Mouse (Mus musculus): ENCODE measurements around the gene Mc1r. TPM values are rescaled to one million over a fixed set of nuclear protein-coding genes. Genes with fewer than 3 reads are reported as not detected.

The Mc1r gene
- polyA plus RNA-seq, 1 experiment from 2014 or later = not detected

GRCm38 (mm10) chr8:123384883-123385540, 21.9 kb upstream of the Mc1r start:
- no peak overlapping the region for H3K9ac ChIP-seq (ENCODE audit: low read length)
- WGBS = 71% methylated on average over 9 of the region's 9 CpGs
- peaks cover 28% of the 10 kb centered on the region for H3K36me3 ChIP-seq (ENCODE audit: control insufficient read depth, insufficient read depth, low read length)
- peak; percentile 26 for DNase-seq (ENCODE audit: low spot score)
- no peaks in the 10 kb centered on the region for H3K4me1 ChIP-seq (ENCODE audit: control insufficient read depth, insufficient read depth, low read length)
- H3K27me3 ChIP-seq (ENCODE audit: control insufficient read depth, insufficient read depth, low read length) = no peaks in the 10 kb centered on the region
- no peak overlapping the region for H3K4me2 ChIP-seq (ENCODE audit: low read depth)
- no peak overlapping the region for H3K27ac ChIP-seq (ENCODE audit: low read depth, low read length)
- no peak for ATAC-seq (ENCODE audit: insufficient read depth, low FRiP score, low TSS enrichment)
- no peak overlapping the region for H3K4me3 ChIP-seq (ENCODE audit: low read depth, low read length)
- H3K9me3 ChIP-seq (ENCODE audit: control insufficient read depth, low read length) = no peaks in the 10 kb centered on the region

- peaks cover 28% of the 10 kb centered on the region for H3K36me3 ChIP-seq (ENCODE audit: control insufficient read depth, insufficient read depth, low read length)
- H3K9me3 ChIP-seq (ENCODE audit: control insufficient read depth, low read length) = no peaks in the 10 kb centered on the region
- ATAC-seq (ENCODE audit: insufficient read depth, low FRiP score, low TSS enrichment) = no peak
- no peaks in the 10 kb centered on the region for H3K4me1 ChIP-seq (ENCODE audit: control insufficient read depth, insufficient read depth, low read length)
- no peak overlapping the region for H3K4me2 ChIP-seq (ENCODE audit: low read depth)
- no peaks in the 10 kb centered on the region for H3K27me3 ChIP-seq (ENCODE audit: control insufficient read depth, insufficient read depth, low read length)
- no peak for DNase-seq (ENCODE audit: low spot score)
- no peak overlapping the region for H3K27ac ChIP-seq (ENCODE audit: low read depth, low read length)
- H3K9ac ChIP-seq (ENCODE audit: low read length) = no peak overlapping the region
- 87% methylated on average over 3 of the region's 3 CpGs for WGBS
- H3K4me3 ChIP-seq (ENCODE audit: low read depth, low read length) = no peak overlapping the region
Measured at GRCm38 (mm10) chr8:123387041-123387440, 19.9 kb upstream of the Mc1r start.

GRCm38 (mm10) chr8:123387801-123388200, 19.1 kb upstream of the Mc1r start:
- 95% methylated on average over 8 of the region's 8 CpGs for WGBS
- no peaks in the 10 kb centered on the region for H3K4me1 ChIP-seq (ENCODE audit: control insufficient read depth, insufficient read depth, low read length)
- peaks cover 24% of the 10 kb centered on the region for H3K36me3 ChIP-seq (ENCODE audit: control insufficient read depth, insufficient read depth, low read length)

GRCm38 (mm10) chr8:123389026-123389425, 17.9 kb upstream of the Mc1r start:
- Histone ChIP-seq H3K9me3 (ENCODE audit: control insufficient read depth, low read length) (no peaks in the 10 kb centered on the region), H3K9ac (ENCODE audit: low read length) (no peak overlapping the region), H3K4me2 (ENCODE audit: low read depth) (no peak overlapping the region), H3K4me1 (ENCODE audit: control insufficient read depth, insufficient read depth, low read length) (no peaks in the 10 kb centered on the region), H3K4me3 (ENCODE audit: low read depth, low read length) (no peak overlapping the region), H3K27me3 (ENCODE audit: control insufficient read depth, insufficient read depth, low read length) (no peaks in the 10 kb centered on the region), H3K27ac (ENCODE audit: low read depth, low read length) (no peak overlapping the region), H3K36me3 (ENCODE audit: control insufficient read depth, insufficient read depth, low read length) (peaks cover 19% of the 10 kb centered on the region)
- no peak for ATAC-seq (ENCODE audit: insufficient read depth, low FRiP score, low TSS enrichment)
- no peak for DNase-seq (ENCODE audit: low spot score)
- WGBS = 99% methylated on average over 7 of the region's 7 CpGs

More at GRCm38 (mm10) chr8:123387801-123388200, 19.1 kb upstream of the Mc1r start:
- ATAC-seq (ENCODE audit: insufficient read depth, low FRiP score, low TSS enrichment) = no peak
- no peaks in the 10 kb centered on the region for H3K9me3 ChIP-seq (ENCODE audit: control insufficient read depth, low read length)
- no peak overlapping the region for H3K27ac ChIP-seq (ENCODE audit: low read depth, low read length)
- no peak overlapping the region for H3K4me2 ChIP-seq (ENCODE audit: low read depth)
- DNase-seq (ENCODE audit: low spot score) = no peak
- no peak overlapping the region for H3K9ac ChIP-seq (ENCODE audit: low read length)
- no peaks in the 10 kb centered on the region for H3K27me3 ChIP-seq (ENCODE audit: control insufficient read depth, insufficient read depth, low read length)
- H3K4me3 ChIP-seq (ENCODE audit: low read depth, low read length) = no peak overlapping the region

GRCm38 (mm10) chr8:123398308-123398707, 8.6 kb upstream of the Mc1r start:
- Histone ChIP-seq H3K9ac (ENCODE audit: low read length) (no peak overlapping the region), H3K4me2 (ENCODE audit: low read depth) (no peak overlapping the region), H3K36me3 (ENCODE audit: control insufficient read depth, insufficient read depth, low read length) (peaks cover 32% of the 10 kb centered on the region), H3K4me1 (ENCODE audit: control insufficient read depth, insufficient read depth, low read length) (no peaks in the 10 kb centered on the region), H3K27me3 (ENCODE audit: control insufficient read depth, insufficient read depth, low read length) (no peaks in the 10 kb centered on the region), H3K27ac (ENCODE audit: low read depth, low read length) (no peak overlapping the region), H3K9me3 (ENCODE audit: control insufficient read depth, low read length) (no peaks in the 10 kb centered on the region), H3K4me3 (ENCODE audit: low read depth, low read length) (no peak overlapping the region)
- DNase-seq (ENCODE audit: low spot score) (no peak), ATAC-seq (ENCODE audit: insufficient read depth, low FRiP score, low TSS enrichment) (no peak)
- 95% methylated on average over 13 of the region's 13 CpGs for WGBS

DNA sequence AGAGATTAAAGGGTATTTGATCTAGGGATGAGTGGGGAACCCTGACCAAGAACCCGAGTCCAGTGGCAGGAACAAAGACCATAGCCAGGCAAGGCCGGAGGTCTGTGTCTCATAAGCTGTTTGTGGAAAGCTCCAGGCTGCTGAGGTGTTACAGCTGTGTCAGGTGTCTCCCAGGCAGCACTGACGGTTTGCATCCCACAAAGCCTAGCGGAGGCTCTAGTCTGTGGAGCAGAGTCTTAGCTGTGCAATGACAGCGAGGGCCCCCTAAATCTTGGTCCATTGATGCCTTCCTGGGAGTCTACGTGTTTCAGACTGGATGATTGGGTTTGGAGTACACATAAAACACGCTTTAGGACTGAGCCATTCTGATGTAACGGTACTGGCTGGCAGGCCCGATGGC, 5.0 kb upstream of the Mc1r start:
- ATAC-seq (ENCODE audit: insufficient read depth, low FRiP score, low TSS enrichment) (no peak), DNase-seq (ENCODE audit: low spot score) (no peak)
- Histone ChIP-seq H3K4me1 (ENCODE audit: control insufficient read depth, insufficient read depth, low read length) (no peaks in the 10 kb centered on the region), H3K9me3 (ENCODE audit: control insufficient read depth, low read length) (no peaks in the 10 kb centered on the region), H3K36me3 (ENCODE audit: control insufficient read depth, insufficient read depth, low read length) (peaks cover 20% of the 10 kb centered on the region), H3K9ac (ENCODE audit: low read length) (no peak overlapping the region), H3K4me3 (ENCODE audit: low read depth, low read length) (no peak overlapping the region), H3K27ac (ENCODE audit: low read depth, low read length) (no peak overlapping the region), H3K4me2 (ENCODE audit: low read depth) (no peak overlapping the region), H3K27me3 (ENCODE audit: control insufficient read depth, insufficient read depth, low read length) (no peaks in the 10 kb centered on the region)
- 92% methylated on average over 9 of the region's 9 CpGs for WGBS

GRCm38 (mm10) chr8:123402730-123403326, 4.1 kb upstream of the Mc1r start:
- Histone ChIP-seq H3K9me3 (ENCODE audit: control insufficient read depth, low read length) (no peaks in the 10 kb centered on the region), H3K4me1 (ENCODE audit: control insufficient read depth, insufficient read depth, low read length) (no peaks in the 10 kb centered on the region), H3K27ac (ENCODE audit: low read depth, low read length) (no peak overlapping the region), H3K4me3 (ENCODE audit: low read depth, low read length) (no peak overlapping the region), H3K9ac (ENCODE audit: low read length) (no peak overlapping the region), H3K36me3 (ENCODE audit: control insufficient read depth, insufficient read depth, low read length) (peaks cover 15% of the 10 kb centered on the region), H3K4me2 (ENCODE audit: low read depth) (no peak overlapping the region), H3K27me3 (ENCODE audit: control insufficient read depth, insufficient read depth, low read length) (no peaks in the 10 kb centered on the region)
- ATAC-seq (ENCODE audit: insufficient read depth, low FRiP score, low TSS enrichment) (no peak), DNase-seq (ENCODE audit: low spot score) (no peak)
- WGBS = 96% methylated on average over 9 of the region's 9 CpGs

GRCm38 (mm10) chr8:123404521-123404920, 2.4 kb upstream of the Mc1r start:
- Histone ChIP-seq H3K4me3 (ENCODE audit: low read depth, low read length) (no peak overlapping the region), H3K4me2 (ENCODE audit: low read depth) (no peak overlapping the region), H3K27me3 (ENCODE audit: control insufficient read depth, insufficient read depth, low read length) (no peaks in the 10 kb centered on the region), H3K27ac (ENCODE audit: low read depth, low read length) (no peak overlapping the region), H3K4me1 (ENCODE audit: control insufficient read depth, insufficient read depth, low read length) (no peaks in the 10 kb centered on the region), H3K9me3 (ENCODE audit: control insufficient read depth, low read length) (no peaks in the 10 kb centered on the region), H3K36me3 (ENCODE audit: control insufficient read depth, insufficient read depth, low read length) (peaks cover 7% of the 10 kb centered on the region), H3K9ac (ENCODE audit: low read length) (no peak overlapping the region)
- WGBS = 41% methylated on average over 8 of the region's 8 CpGs
- ATAC-seq (ENCODE audit: insufficient read depth, low FRiP score, low TSS enrichment) = no peak
- DNase-seq (ENCODE audit: low spot score) = no peak

GRCm38 (mm10) chr8:123407612-123408011, 705 bp downstream of the Mc1r start:
- ATAC-seq (ENCODE audit: insufficient read depth, low FRiP score, low TSS enrichment) = no peak
- peaks cover 7% of the 10 kb centered on the region for H3K27me3 ChIP-seq (ENCODE audit: control insufficient read depth, insufficient read depth, low read length)
- H3K9ac ChIP-seq (ENCODE audit: low read length) = no peak overlapping the region
- WGBS = 92% methylated on average over 13 of the region's 13 CpGs
- H3K4me1 ChIP-seq (ENCODE audit: control insufficient read depth, insufficient read depth, low read length) = no peaks in the 10 kb centered on the region; the same call in 1 of the 2 replicates
- no peaks in the 10 kb centered on the region for H3K36me3 ChIP-seq (ENCODE audit: control insufficient read depth, insufficient read depth, low read length)
- H3K4me2 ChIP-seq (ENCODE audit: low read depth) = no peak overlapping the region
- DNase-seq (ENCODE audit: low spot score) = no peak
- H3K27ac ChIP-seq (ENCODE audit: low read depth, low read length) = no peak overlapping the region
- H3K9me3 ChIP-seq (ENCODE audit: control insufficient read depth, low read length) = no peaks in the 10 kb centered on the region
- H3K4me3 ChIP-seq (ENCODE audit: low read depth, low read length) = no peak overlapping the region

Measured in neural tube, embryonic 11.5 days (tissue).